Mouse (Mus musculus): ENCODE results near the gene Tert.
A peak's percentile ranks its signal among the peaks of the same experiment; 100 is the strongest.

Gene Tert

GRCm38 (mm10) chr13:73626745-73627549, at the start of gene Tert:
TSS of gene Tert (plus strand) at chr13:73626911.
- DNase-seq, result peak; percentile 24

DNA sequence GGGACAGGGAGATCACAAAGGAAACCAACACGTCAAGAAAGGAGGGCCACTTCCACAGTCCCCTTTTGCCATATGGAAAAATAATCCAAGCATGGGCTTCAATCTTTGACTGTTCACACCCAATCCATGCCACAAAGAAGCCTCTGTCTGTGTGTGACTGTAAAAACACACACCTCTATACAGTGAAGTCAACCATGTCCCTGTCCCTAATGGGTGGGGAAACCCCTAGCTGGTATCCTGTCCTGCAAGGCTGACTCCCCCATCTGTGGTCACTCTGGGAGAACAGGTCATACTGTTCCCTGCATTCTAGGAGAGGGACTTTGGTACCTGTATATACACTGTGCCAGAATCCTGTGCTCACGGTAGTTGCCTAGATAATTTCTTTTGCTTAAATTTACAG, 49.4 kb upstream of the Tert start:
- no peak for DNase-seq

- DNase-seq, result no peak
Measured at GRCm38 (mm10) chr13:73591488-73591887, 35.2 kb upstream of the Tert start.

- DNase-seq, result no peak
Measured at GRCm38 (mm10) chr13:73592546-73592945, 34.2 kb upstream of the Tert start.

DNA sequence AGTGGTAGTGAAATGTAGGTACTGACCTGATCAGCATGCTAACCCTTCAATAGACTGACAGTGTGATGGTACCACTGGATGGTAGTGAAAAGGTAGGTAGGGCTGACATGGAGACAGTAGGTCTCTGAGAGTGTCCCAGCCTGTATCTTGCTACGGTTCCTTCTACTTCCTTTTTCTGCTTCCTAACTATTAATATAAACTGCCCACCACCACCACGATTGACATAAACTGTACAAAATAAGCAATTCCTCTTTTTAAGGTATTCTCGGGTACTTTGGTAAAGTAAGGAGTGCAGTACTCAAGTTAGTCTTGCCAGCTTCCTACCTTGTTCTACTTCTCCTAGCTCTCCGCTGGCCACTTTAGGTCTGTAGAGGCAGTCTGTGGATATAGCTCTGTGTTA, 30.4 kb upstream of the Tert start:
- DNase-seq, result no peak

DNA sequence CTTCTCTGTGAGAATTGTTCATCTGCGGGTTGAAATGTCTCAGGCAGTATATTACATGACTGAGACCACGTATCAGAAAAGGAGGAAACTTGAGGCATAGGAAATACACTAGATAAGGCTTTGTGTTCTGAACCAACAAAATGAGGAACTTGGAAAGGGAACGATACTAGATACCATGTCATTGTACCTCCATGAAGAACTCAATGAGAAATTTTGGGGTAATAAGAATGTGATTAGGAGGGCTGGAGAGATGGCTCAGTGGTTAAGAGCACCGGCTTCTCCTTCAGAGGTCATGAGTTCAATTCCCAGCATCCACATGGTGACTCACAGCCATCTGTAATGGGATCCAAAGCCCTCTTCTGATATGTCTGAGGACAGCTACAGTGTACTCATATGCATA, 26.5 kb upstream of the Tert start:
- DNase-seq, result no peak

GRCm38 (mm10) chr13:73603046-73603445, 23.7 kb upstream of the Tert start:
- peak; percentile 20 for DNase-seq

GRCm38 (mm10) chr13:73603522-73604155, 23.1 kb upstream of the Tert start, which contains the start of gene Clptm1l:
TSS of gene Clptm1l (plus strand) at chr13:73604006.
- peak; percentile 97 for DNase-seq

- no peak for DNase-seq
Measured at GRCm38 (mm10) chr13:73604156-73604957, 22.4 kb upstream of the Tert start.

DNA sequence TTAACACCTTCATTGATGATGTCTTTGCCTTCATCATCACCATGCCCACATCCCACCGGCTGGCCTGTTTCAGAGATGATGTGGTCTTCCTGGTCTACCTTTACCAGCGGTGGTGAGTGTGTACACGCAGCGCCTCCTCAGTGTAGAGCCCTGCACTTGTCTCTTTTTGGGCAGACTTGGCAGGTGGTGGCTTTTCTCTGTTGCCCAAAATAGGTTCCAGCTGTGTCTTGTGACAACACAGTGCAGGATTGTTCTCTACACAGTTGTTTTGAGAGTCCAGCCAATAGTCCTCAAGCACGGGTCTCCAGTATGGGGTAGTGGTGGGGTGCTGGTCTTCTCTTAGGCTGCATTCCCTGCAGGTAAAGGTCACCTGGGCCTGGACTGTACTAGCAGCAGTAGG, 8.3 kb upstream of the Tert start:
- no peak for DNase-seq

- no peak for DNase-seq
Measured at GRCm38 (mm10) chr13:73620637-73621036, 6.1 kb upstream of the Tert start.

GRCm38 (mm10) chr13:73626410-73626744, 334 bp upstream of the Tert start:
- DNase-seq, result no peak

GRCm38 (mm10) chr13:73628586-73629113, 1.9 kb downstream of the Tert start:
- DNase-seq, result no peak

- no peak for DNase-seq
Measured at GRCm38 (mm10) chr13:73631837-73632236, 5.1 kb downstream of the Tert start.

GRCm38 (mm10) chr13:73637826-73638225, 11.1 kb downstream of the Tert start:
- no peak for DNase-seq

GRCm38 (mm10) chr13:73641296-73641695, 14.6 kb downstream of the Tert start:
- no peak for DNase-seq

DNA sequence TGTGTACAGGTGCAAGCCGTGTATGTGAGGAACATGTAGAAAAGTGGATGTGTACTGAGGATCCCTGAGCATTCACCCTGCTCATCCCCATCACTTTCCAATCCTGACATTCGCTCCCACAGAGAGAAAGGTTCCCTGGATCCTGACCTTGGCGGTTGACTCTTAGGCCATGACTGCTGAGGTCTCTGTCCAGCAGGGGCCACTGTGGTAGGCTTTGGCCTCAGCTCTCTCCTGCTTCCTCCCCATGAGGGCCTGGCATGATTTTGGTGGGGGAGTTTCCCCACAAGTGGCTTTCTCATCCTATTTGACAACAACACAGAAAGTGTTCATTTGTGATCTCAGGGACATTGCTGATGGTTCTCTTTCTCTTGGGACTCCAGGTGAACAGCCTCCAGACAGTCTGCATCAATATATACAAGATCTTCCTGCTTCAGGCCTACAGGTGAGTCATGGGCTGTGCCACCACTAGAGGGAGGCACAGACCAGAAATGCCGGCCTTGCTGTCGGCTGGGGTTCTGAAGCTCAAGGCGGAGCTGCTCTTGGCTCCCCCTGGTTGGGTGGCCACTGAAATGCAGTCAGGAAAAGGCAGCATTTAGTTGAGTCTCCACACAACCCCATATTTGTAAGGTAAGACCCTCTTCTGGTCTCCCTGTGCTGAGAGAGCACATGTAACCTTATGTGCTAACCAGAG, 19.8 kb downstream of the Tert start:
- peak; percentile 3 for DNase-seq

DNA sequence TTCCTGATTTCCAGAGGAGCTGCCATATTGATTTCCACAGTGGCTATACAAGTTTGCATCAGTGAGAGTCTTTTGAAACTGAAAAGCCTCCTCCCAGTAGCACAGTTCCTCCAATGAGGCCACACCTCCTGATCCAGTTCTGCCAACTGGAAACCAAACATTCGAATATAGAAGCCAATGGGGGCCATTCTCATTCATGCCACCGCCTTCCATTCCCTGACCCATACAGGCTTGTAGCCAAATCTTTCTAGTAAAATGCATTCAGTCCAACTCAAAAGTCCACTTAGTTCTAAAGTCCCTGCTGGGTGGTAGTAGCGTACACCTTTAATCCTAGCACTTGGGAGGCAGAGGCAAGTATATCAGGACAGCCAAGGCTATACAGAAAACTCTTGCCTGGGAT, 26.6 kb downstream of the Tert start:
- DNase-seq, result no peak

DNA sequence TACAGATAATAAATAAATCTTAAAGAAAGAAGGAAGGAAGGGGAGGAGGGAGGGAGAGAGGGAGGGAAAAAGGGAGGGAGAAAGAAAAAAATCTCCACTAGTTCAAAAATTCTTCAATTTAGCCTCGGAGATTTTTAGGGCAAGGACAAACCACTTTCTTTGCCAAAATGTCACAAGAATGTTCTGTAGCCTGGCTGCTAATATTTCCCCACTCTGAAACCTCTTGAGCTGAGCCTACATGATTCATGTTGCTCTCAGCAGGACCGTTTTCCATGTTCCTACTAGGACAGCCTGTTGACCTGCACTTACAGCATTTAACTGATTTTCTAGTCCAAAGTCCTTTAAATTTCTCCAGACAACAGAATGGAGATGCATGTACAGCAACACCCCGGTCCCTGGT, 28.3 kb downstream of the Tert start:
- DNase-seq, result no peak

DNA sequence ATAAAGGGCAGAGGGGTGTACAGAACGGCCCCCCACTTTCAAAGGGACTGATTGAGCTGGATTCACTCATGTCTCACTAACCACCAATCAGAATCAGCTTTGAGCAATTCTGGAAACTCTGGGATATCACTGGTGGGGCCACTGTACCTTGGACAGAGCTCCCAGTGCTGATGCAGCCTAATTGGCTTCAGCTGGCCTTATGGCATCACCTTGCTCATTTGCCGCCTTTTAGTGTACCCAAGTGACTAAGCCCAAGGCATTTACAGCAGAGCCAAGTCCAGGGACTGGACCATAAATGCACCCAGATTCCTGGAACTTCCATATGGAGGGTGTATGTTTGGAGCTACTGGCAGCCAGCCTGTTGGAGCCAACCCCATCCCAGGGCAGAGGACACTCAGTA, 32.2 kb downstream of the Tert start:
- no peak for DNase-seq

GRCm38 (mm10) chr13:73660163-73660695, 33.5 kb downstream of the Tert start:
- no peak for DNase-seq

GRCm38 (mm10) chr13:73675161-73675560, 48.5 kb downstream of the Tert start:
- no peak for DNase-seq

DNA sequence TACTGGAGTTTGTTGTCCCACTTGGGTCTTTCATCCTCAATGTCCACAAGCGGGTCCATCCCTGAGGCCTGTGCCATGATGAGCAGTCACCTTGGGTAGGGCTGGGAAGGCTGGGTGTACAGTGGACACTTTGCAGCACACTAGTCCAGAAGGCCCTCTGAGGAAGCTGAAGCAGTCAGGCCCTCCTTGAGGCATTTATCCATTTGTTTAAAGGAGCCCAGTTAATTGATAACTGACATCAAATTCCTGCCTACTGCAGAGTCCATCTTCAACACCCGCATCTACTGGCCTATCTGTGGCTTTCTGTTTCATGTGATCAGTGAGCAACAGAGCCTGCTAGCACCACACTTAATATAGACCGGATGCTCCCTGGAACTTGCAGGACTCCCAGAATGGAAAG, 51.1 kb downstream of the Tert start, which contains the start of gene Slc6a18:
Slc6a18 (minus strand) TSS at position 171 of the 400 bp plus-strand sequence.
- DNase-seq, result no peak
